Mouse (Mus musculus): Measurements from ENCODE around the gene Tex45.

Tex45 gene

DNA sequence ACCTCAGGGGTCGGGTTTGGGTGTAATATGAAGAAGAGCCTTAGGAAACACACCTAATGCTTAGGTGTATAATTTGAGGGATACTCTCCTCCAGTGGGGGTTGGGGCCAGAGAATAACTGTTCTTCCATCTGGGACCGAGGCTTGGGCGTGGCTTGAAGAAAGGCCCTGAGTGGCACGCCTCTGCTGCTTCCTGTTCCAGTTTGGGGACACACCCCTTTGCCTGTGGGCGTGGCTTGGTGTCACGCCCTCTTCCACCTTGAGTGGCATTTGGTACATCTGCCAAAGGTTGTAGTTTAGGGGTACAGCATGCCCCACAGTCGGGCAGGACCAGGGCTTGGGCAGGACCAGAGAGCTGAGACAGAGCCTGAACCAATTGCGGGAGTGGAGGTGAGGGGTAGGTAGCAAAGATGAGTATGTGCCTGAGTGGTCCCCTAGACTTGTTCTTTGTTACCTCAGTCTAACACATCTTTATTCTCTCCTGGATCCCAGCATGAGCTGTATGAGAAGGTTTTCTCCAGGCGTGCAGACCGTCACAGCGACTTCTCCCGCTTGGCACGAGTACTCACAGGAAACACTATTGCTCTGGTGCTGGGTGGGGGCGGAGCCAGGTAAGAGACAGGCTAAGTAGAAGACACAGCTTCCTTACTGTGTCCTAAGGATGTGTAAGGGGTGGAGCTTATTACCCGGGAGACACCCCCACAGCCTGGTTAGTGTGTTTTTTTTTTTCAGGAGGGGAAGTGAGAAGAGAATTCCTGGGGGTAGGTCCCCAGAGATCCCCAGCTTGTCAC is 65.6 kb downstream of the Tex45 start:
- no peak for DNase-seq (ENCODE audit: low spot score)

Measured in left cerebral cortex, adult 11 months (tissue).